Mouse (Mus musculus): ENCODE results near the gene Wfdc16. TPM values are rescaled to one million over a fixed set of nuclear protein-coding genes. Genes with fewer than 3 reads are reported as not detected.
"Not testable (repeated sequence)": the region's sequence is repeated elsewhere in the genome, so short reads cannot be mapped to it uniquely, and the experiment has no call there.

Gene Wfdc16
- polyA plus RNA-seq, 1 experiment from 2014 or later: 0.17 TPM

GRCm38 (mm10) chr2:164641881-164642673, 3.5 kb upstream of the Wfdc16 start:
- Histone ChIP-seq H3K9ac (ENCODE audit: low read depth, low read length) (no peak overlapping the region), H3K36me3 (ENCODE audit: insufficient read depth, low read length) (no peaks in the 10 kb centered on the region), H3K4me1 (replicated peaks; ENCODE audit: insufficient read depth, low read length) (no peaks in the 10 kb centered on the region), H3K4me3 (replicated peaks; ENCODE audit: low read depth, low read length) (no peak overlapping the region), H3K27ac (no peak overlapping the region), H3K27me3 (ENCODE audit: insufficient read depth, low read length) (no peaks in the 10 kb centered on the region), H3K9me3 (replicated peaks; ENCODE audit: low read length) (no peaks in the 10 kb centered on the region), H3K4me2 (ENCODE audit: low read length) (no peak overlapping the region)
- 75% methylated on average over 13 of the region's 13 CpGs for WGBS
- DNase-seq (ENCODE audit: low spot score) (no peak), ATAC-seq (replicated peaks; ENCODE audit: low FRiP score, low read depth) (no peak)
- TF ChIP-seq CTCF (IDR thresholded peaks at IDR 0.05; ENCODE audit: low read depth): no peak

- H3K4me3 ChIP-seq (replicated peaks; ENCODE audit: low read depth, low read length): no peak overlapping the region
- H3K36me3 ChIP-seq (ENCODE audit: insufficient read depth, low read length): no peaks in the 10 kb centered on the region
- ATAC-seq (replicated peaks; ENCODE audit: low FRiP score, low read depth) (no peak), DNase-seq (ENCODE audit: low spot score) (no peak)
- no peaks in the 10 kb centered on the region for H3K27me3 ChIP-seq (ENCODE audit: insufficient read depth, low read length)
- no peak overlapping the region for H3K4me2 ChIP-seq (ENCODE audit: low read length)
- no peaks in the 10 kb centered on the region for H3K9me3 ChIP-seq (replicated peaks; ENCODE audit: low read length)
- no peak for TF ChIP-seq CTCF (IDR thresholded peaks at IDR 0.05; ENCODE audit: low read depth)
- H3K4me1 ChIP-seq (replicated peaks; ENCODE audit: insufficient read depth, low read length): no peaks in the 10 kb centered on the region
- no peak overlapping the region for H3K9ac ChIP-seq (ENCODE audit: low read depth, low read length)
- H3K27ac ChIP-seq: no peak overlapping the region
- WGBS: 55% methylated on average over 7 of the region's 7 CpGs
These were observed 2.5 kb upstream of the Wfdc16 start for GRCm38 (mm10) chr2:164641129-164641528.

GRCm38 (mm10) chr2:164635266-164635665, 3.3 kb downstream of the Wfdc16 start:
- H3K9me3 ChIP-seq (replicated peaks; ENCODE audit: low read length): no peaks in the 10 kb centered on the region
- H3K36me3 ChIP-seq (ENCODE audit: insufficient read depth, low read length): no peaks in the 10 kb centered on the region
- ATAC-seq (replicated peaks; ENCODE audit: low FRiP score, low read depth) (no peak), DNase-seq (ENCODE audit: low spot score) (no peak)
- H3K4me1 ChIP-seq (replicated peaks; ENCODE audit: insufficient read depth, low read length): no peaks in the 10 kb centered on the region
- H3K27ac ChIP-seq: no peak overlapping the region
- H3K4me2 ChIP-seq (ENCODE audit: low read length): no peak overlapping the region
- no peaks in the 10 kb centered on the region for H3K27me3 ChIP-seq (ENCODE audit: insufficient read depth, low read length)
- no peak overlapping the region for H3K4me3 ChIP-seq (replicated peaks; ENCODE audit: low read depth, low read length)
- no peak overlapping the region for H3K9ac ChIP-seq (ENCODE audit: low read depth, low read length)
- TF ChIP-seq CTCF (IDR thresholded peaks at IDR 0.05; ENCODE audit: low read depth): peak; percentile 48
- 75% methylated on average over 9 of the region's 9 CpGs for WGBS

DNA sequence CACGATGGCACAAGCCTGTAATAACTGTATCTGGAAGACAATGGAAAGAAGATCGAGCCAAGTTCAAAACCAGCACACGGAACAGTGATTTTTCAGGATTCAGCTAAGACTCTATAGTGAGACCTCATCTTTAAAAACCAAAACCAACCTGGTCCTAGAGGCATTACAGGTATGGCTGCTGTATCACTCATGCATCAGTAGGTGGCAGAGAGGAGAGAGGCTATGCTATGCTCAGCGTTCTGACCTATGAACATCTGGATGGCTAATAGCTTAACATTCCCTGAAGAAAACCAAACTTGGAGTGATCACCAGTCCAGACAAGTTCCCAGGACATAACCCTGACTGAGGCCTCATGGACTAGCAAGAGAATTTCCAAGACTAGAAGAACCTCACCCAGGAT, 16.8 kb downstream of the Wfdc16 start:
- ATAC-seq (replicated peaks; ENCODE audit: low FRiP score, low read depth) (no peak), DNase-seq (ENCODE audit: low spot score) (no peak)
- H3K27me3 ChIP-seq (ENCODE audit: insufficient read depth, low read length): no peaks in the 10 kb centered on the region
- 78% methylated on average over 4 of the region's 4 CpGs for WGBS
- no peak overlapping the region for H3K9ac ChIP-seq (ENCODE audit: low read depth, low read length)
- H3K36me3 ChIP-seq (ENCODE audit: insufficient read depth, low read length): no peaks in the 10 kb centered on the region
- H3K9me3 ChIP-seq (replicated peaks; ENCODE audit: low read length): no peaks in the 10 kb centered on the region
- no peaks in the 10 kb centered on the region for H3K4me1 ChIP-seq (replicated peaks; ENCODE audit: insufficient read depth, low read length)
- H3K27ac ChIP-seq: no peak overlapping the region
- peak; percentile 32; the same call in 1 of the 2 replicates for TF ChIP-seq CTCF (IDR thresholded peaks at IDR 0.05; ENCODE audit: low read depth)
- H3K4me3 ChIP-seq (replicated peaks; ENCODE audit: low read depth, low read length): no peak overlapping the region
- H3K4me2 ChIP-seq (ENCODE audit: low read length): no peak overlapping the region

GRCm38 (mm10) chr2:164619050-164619449, 19.5 kb downstream of the Wfdc16 start:
- Histone ChIP-seq H3K27me3 (ENCODE audit: insufficient read depth, low read length) (no peaks in the 10 kb centered on the region), H3K4me3 (replicated peaks; ENCODE audit: low read depth, low read length) (no peak overlapping the region), H3K4me1 (replicated peaks; ENCODE audit: insufficient read depth, low read length) (no peaks in the 10 kb centered on the region), H3K9me3 (replicated peaks; ENCODE audit: low read length) (no peaks in the 10 kb centered on the region), H3K27ac (no peak overlapping the region), H3K36me3 (ENCODE audit: insufficient read depth, low read length) (no peaks in the 10 kb centered on the region), H3K9ac (ENCODE audit: low read depth, low read length) (no peak overlapping the region), H3K4me2 (ENCODE audit: low read length) (no peak overlapping the region)
- TF ChIP-seq CTCF (IDR thresholded peaks at IDR 0.05; ENCODE audit: low read depth): no peak
- DNase-seq (ENCODE audit: low spot score) (no peak), ATAC-seq (replicated peaks; ENCODE audit: low FRiP score, low read depth) (no peak)
- 81% methylated on average over 5 of the region's 5 CpGs for WGBS

DNA sequence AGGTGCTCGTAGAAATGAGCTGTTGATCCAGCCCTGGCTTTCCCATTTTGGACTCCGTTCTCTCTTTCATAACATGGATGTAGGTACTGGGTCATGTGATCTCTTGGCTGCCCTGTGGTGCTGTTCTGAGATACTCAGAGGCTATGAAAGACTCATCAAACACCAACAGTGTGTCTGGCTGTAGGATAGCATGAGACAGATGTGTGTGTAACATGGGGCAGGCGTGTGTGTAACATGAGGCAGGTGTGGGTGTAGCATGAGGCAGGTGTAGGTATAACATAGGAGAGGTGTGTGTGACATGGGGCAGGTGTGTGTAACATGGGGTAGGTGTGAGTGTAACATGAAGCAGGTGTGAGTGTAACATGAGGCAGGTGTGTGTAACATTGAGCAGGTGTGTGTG, 23.2 kb downstream of the Wfdc16 start:
- Histone ChIP-seq H3K27ac (no peak overlapping the region), H3K27me3 (ENCODE audit: insufficient read depth, low read length) (no peaks in the 10 kb centered on the region), H3K9me3 (replicated peaks; ENCODE audit: low read length) (no peaks in the 10 kb centered on the region), H3K36me3 (ENCODE audit: insufficient read depth, low read length) (no peaks in the 10 kb centered on the region), H3K4me2 (ENCODE audit: low read length) (no peak overlapping the region), H3K4me3 (replicated peaks; ENCODE audit: low read depth, low read length) (no peak overlapping the region), H3K9ac (ENCODE audit: low read depth, low read length) (no peak overlapping the region), H3K4me1 (replicated peaks; ENCODE audit: insufficient read depth, low read length) (no peaks in the 10 kb centered on the region)
- WGBS: 92% methylated on average over 3 of the region's 3 CpGs
- no peak for DNase-seq (ENCODE audit: low spot score)
- ATAC-seq (replicated peaks; ENCODE audit: low FRiP score, low read depth): no peak
- TF ChIP-seq CTCF (IDR thresholded peaks at IDR 0.05; ENCODE audit: low read depth): no peak

- H3K4me1 ChIP-seq (replicated peaks; ENCODE audit: insufficient read depth, low read length); H3K4me2 ChIP-seq (ENCODE audit: low read length); H3K27me3 ChIP-seq (ENCODE audit: insufficient read depth, low read length); H3K36me3 ChIP-seq (ENCODE audit: insufficient read depth, low read length); H3K9me3 ChIP-seq (replicated peaks; ENCODE audit: low read length); H3K27ac ChIP-seq; H3K4me3 ChIP-seq (replicated peaks; ENCODE audit: low read depth, low read length); H3K9ac ChIP-seq (ENCODE audit: low read depth, low read length); DNase-seq (ENCODE audit: low spot score); ATAC-seq (replicated peaks; ENCODE audit: low FRiP score, low read depth): not testable (repeated sequence)
- 38% methylated on average over 8 of the region's 8 CpGs for WGBS
These were observed 25.1 kb downstream of the Wfdc16 start, which contains the start of the genes Wfdc6b and Wfdc8 for GRCm38 (mm10) chr2:164613471-164613870. Gene Wfdc6b, plus strand, starts transcription at chr2:164613522. Gene Wfdc8, minus strand, starts transcription at chr2:164613626.
